10 mouse cellular contexts compared by ENCODE assay signal in genomic region chr8:92365944-92366735, GRCm38 (mm10). TPM values are rescaled to one million over a fixed set of nuclear protein-coding genes. Genes with fewer than 3 reads are reported as not detected.
A peak's percentile ranks its signal among the peaks of the same experiment; 100 is the strongest.
DNase-seq lines count a peak whose midpoint lies in the region; ATAC-seq and TF ChIP-seq lines count a peak whose summit lies in the region.
"Had no signal": no experiment of that assay in that cellular context is flagged by ENCODE, and none has a peak within 500 bp of the region (broad histone marks: within the 10 kb centered on the region; RNA-seq: fewer than 3 reads in every experiment).

No protein-coding gene starts in this region.

- 6% methylated on average over 26 of the region's 26 CpGs for WGBS in forebrain, embryonic 11.5 days
- WGBS in forebrain, embryonic 16.5 days: 5% methylated on average over 26 of the region's 26 CpGs
- 15% methylated on average over 26 of the region's 26 CpGs for WGBS in midbrain, embryonic 10.5 days
- WGBS in stomach, postnatal 0 days: 18% methylated on average over 26 of the region's 26 CpGs

- ATAC-seq in forebrain, embryonic 11.5 days (replicated peaks; ENCODE audit: low FRiP score): no peak
- no peak for ATAC-seq in forebrain, embryonic 16.5 days
- no peak for ATAC-seq in megakaryocyte, adult 5-6 weeks (ENCODE audit: poor library complexity, severe bottlenecking)
- ATAC-seq in stomach, postnatal 0 days (ENCODE audit: low FRiP score, low TSS enrichment): no peak

- TF ChIP-seq CTCF in stomach, postnatal 0 days (IDR thresholded peaks at IDR 0.05; ENCODE audit: low read depth): no peak

- TF ChIP-seq EP300 in stomach, postnatal 0 days (optimal IDR thresholded peaks at IDR 0.05): no peak

- intact Hi-C loops in left cerebral cortex, postnatal 14 days (cut with DNase I): loop anchor here (2.0 kb wide), 1 partner anchor 355 kb away; no protein-coding TSS in a partner anchor

- no peak overlapping the region for H3K4me3 ChIP-seq in forebrain, embryonic 11.5 days (ENCODE audit: low read depth, low read length)
- no peak overlapping the region for H3K4me3 ChIP-seq in forebrain, embryonic 16.5 days (replicated peaks; ENCODE audit: low read length)
- H3K4me3 ChIP-seq in megakaryocyte, embryonic 14.5 days (replicated peaks): peak overlapping the region; percentile 79
- peak overlapping the region; percentile 97 for H3K4me3 ChIP-seq in midbrain, embryonic 10.5 days
- H3K4me3 ChIP-seq in stomach, postnatal 0 days (ENCODE audit: low read depth, low read length): no peak overlapping the region
- H3K4me3 ChIP-seq: liver, embryonic 15.5 days had no signal

- DNase-seq in forebrain, embryonic 11.5 days (ENCODE audit: low spot score): no peak
- peak; percentile 34 for DNase-seq in midbrain, embryonic 10.5 days (ENCODE audit: low spot score)
- no peak for DNase-seq in stomach, postnatal 0 days (ENCODE audit: low spot score)
- no peak for DNase-seq in adrenal gland, adult 18-20 months (ENCODE audit: low spot score in 2 of 2)
- no peak for DNase-seq in left cerebral cortex, postnatal 14 days (ENCODE audit: low spot score in 2 of 2)
- DNase-seq: cerebellum, adult 11 months had no signal

- no peaks in the 10 kb centered on the region for H3K36me3 ChIP-seq in forebrain, embryonic 11.5 days (ENCODE audit: control insufficient read depth, insufficient read depth, low read length)
- no peaks in the 10 kb centered on the region for H3K36me3 ChIP-seq in forebrain, embryonic 16.5 days (ENCODE audit: control insufficient read depth, insufficient read depth)
- H3K36me3 ChIP-seq in megakaryocyte, embryonic 14.5 days (replicated peaks; ENCODE audit: low read length): no peaks in the 10 kb centered on the region
- H3K36me3 ChIP-seq in midbrain, embryonic 10.5 days: peaks cover 29% of the 10 kb centered on the region
- H3K36me3 ChIP-seq in stomach, postnatal 0 days (ENCODE audit: control insufficient read depth, insufficient read depth, low read length): no peaks in the 10 kb centered on the region
- H3K36me3 ChIP-seq: liver, embryonic 15.5 days had no signal

- H3K4me2 ChIP-seq in forebrain, embryonic 11.5 days (ENCODE audit: low read depth, low read length, severe bottlenecking): peak overlapping the region; percentile 22; the same call in 1 of the 2 replicates
- H3K4me2 ChIP-seq in forebrain, embryonic 16.5 days (ENCODE audit: low read length): no peak overlapping the region
- H3K4me2 ChIP-seq in stomach, postnatal 0 days (replicated peaks; ENCODE audit: low read depth): peak overlapping the region; percentile 28; the same call in 1 of the 2 replicates
- H3K4me2 ChIP-seq: liver, embryonic 15.5 days had no signal

- H3K9me3 ChIP-seq in forebrain, embryonic 11.5 days (ENCODE audit: control insufficient read depth, low read length): no peaks in the 10 kb centered on the region
- H3K9me3 ChIP-seq in forebrain, embryonic 16.5 days (ENCODE audit: control insufficient read depth, low read length): no peaks in the 10 kb centered on the region
- H3K9me3 ChIP-seq in megakaryocyte, embryonic 14.5 days: no peaks in the 10 kb centered on the region
- no peaks in the 10 kb centered on the region for H3K9me3 ChIP-seq in midbrain, embryonic 10.5 days (replicated peaks)
- no peaks in the 10 kb centered on the region for H3K9me3 ChIP-seq in stomach, postnatal 0 days (ENCODE audit: control insufficient read depth, low read length)
- H3K9me3 ChIP-seq: liver, embryonic 15.5 days had no signal

- H3K27me3 ChIP-seq in forebrain, embryonic 11.5 days (ENCODE audit: control insufficient read depth, insufficient read depth, low read length): peaks cover 83% of the 10 kb centered on the region
- peaks cover 80% of the 10 kb centered on the region for H3K27me3 ChIP-seq in forebrain, embryonic 16.5 days (replicated peaks; ENCODE audit: control insufficient read depth, insufficient read depth, low read length)
- H3K27me3 ChIP-seq in megakaryocyte, embryonic 14.5 days (replicated peaks): peaks cover 89% of the 10 kb centered on the region
- peaks cover 89% of the 10 kb centered on the region for H3K27me3 ChIP-seq in midbrain, embryonic 10.5 days (ENCODE audit: low read depth, poor library complexity, severe bottlenecking)
- H3K27me3 ChIP-seq in stomach, postnatal 0 days (ENCODE audit: control insufficient read depth, insufficient read depth, low read length): peaks cover 29% of the 10 kb centered on the region

- no peak overlapping the region for H3K27ac ChIP-seq in forebrain, embryonic 11.5 days (ENCODE audit: low read depth, low read length)
- H3K27ac ChIP-seq in forebrain, embryonic 16.5 days (ENCODE audit: low read length): no peak overlapping the region
- H3K27ac ChIP-seq in midbrain, embryonic 10.5 days (replicated peaks): peak overlapping the region; percentile 99
- no peak overlapping the region for H3K27ac ChIP-seq in stomach, postnatal 0 days (replicated peaks)
- H3K27ac ChIP-seq: liver, embryonic 15.5 days had no signal

- no peak overlapping the region for H3K9ac ChIP-seq in forebrain, embryonic 11.5 days (ENCODE audit: low read length)
- H3K9ac ChIP-seq in forebrain, embryonic 16.5 days (replicated peaks; ENCODE audit: low read depth, low read length): no peak overlapping the region
- no peak overlapping the region for H3K9ac ChIP-seq in stomach, postnatal 0 days (ENCODE audit: low read length)
- H3K9ac ChIP-seq: liver, embryonic 15.5 days had no signal

- peaks cover 17% of the 10 kb centered on the region for H3K4me1 ChIP-seq in forebrain, embryonic 11.5 days (replicated peaks; ENCODE audit: control insufficient read depth, insufficient read depth, low read length)
- 0 out of 2 replicates have a peak, but pooled peaks cover 2% of the 10 kb centered on the region for H3K4me1 ChIP-seq in forebrain, embryonic 16.5 days (replicated peaks; ENCODE audit: control insufficient read depth, insufficient read depth, low read length)
- H3K4me1 ChIP-seq in megakaryocyte, embryonic 14.5 days: peaks cover 48% of the 10 kb centered on the region
- H3K4me1 ChIP-seq in midbrain, embryonic 10.5 days: peaks cover 67% of the 10 kb centered on the region
- no peaks in the 10 kb centered on the region for H3K4me1 ChIP-seq in stomach, postnatal 0 days (replicated peaks; ENCODE audit: control insufficient read depth, insufficient read depth)
- H3K4me1 ChIP-seq: liver, embryonic 15.5 days had no signal

RNA-seq across cellular contexts. Expression of gene Irx5, which starts 8.7 kb away (rescaled TPM):
- 9.0 and 9.5 TPM in 2 replicates for polyA plus RNA-seq in forebrain, embryonic 11.5 days (2014; fragmentation: Nextera tagmentation; extraction: Ambion mirVana)
- polyA plus RNA-seq in forebrain, embryonic 16.5 days (2015; fragmentation: Nextera tagmentation; extraction: Ambion mirVana): 0.30 and 0.45 TPM in 2 replicates
- not detected in 2 replicates for polyA plus RNA-seq in megakaryocyte, embryonic 14.5 days (2012; ENCODE audit: insufficient read depth, low replicate concordance)
- total RNA-seq in megakaryocyte, adult 5-6 weeks (2015): 0.07 and 0.09 TPM in 2 replicates
- not detected in 2 replicates for total RNA-seq in megakaryocyte, adult 5-6 weeks (2017)
- 28.7 and 31.9 TPM in 2 replicates for polyA plus RNA-seq in midbrain, embryonic 10.5 days (2016; fragmentation: Nextera tagmentation; extraction: Ambion mirVana)
- 4.5 and 4.7 TPM in 2 replicates for polyA plus RNA-seq in stomach, postnatal 0 days (2015; fragmentation: Nextera tagmentation; extraction: Ambion mirVana)
- total RNA-seq in adrenal gland, adult 18-20 months (2021): 1 to 10 TPM; 1.0 to 2.0 TPM
- not detected for total RNA-seq in left cerebral cortex, postnatal 14 days (2021)
- polyA plus RNA-seq: liver, embryonic 15.5 days had no signal

Comparison
In these comparisons a context has a peak if more than half of its experiments do, and no peak if none do; other contexts are left out.
1. H3K4me3 ChIP-seq: peak in megakaryocyte, embryonic 14.5 days (single experiment) and midbrain, embryonic 10.5 days (single experiment); none in forebrain, embryonic 11.5 days (single experiment), forebrain, embryonic 16.5 days (single experiment) and stomach, postnatal 0 days (single experiment).